Mouse (Mus musculus): ENCODE data around the gene Mrpl21.

Mrpl21 gene

DNA sequence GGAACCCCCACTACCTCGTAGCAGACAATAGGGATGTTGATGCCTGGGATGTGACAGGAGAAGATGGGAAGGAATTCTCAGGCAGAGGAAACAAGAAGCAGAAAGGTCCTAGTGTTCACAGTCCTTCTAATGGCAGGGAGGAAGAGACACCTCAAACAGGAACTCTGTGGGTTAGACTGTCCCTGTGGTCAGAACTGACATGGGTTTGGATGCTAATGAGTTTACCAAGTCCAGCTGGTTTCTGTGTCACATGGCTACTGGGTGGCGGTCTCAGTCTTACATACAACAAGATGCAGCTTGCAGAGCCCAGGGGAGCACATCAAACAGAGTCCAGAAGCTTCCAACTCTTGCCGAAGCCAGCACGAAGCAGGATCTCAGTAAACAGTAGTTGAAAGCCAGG, 21.3 kb downstream of the Mrpl21 start:
- no peak for DNase-seq

DNA sequence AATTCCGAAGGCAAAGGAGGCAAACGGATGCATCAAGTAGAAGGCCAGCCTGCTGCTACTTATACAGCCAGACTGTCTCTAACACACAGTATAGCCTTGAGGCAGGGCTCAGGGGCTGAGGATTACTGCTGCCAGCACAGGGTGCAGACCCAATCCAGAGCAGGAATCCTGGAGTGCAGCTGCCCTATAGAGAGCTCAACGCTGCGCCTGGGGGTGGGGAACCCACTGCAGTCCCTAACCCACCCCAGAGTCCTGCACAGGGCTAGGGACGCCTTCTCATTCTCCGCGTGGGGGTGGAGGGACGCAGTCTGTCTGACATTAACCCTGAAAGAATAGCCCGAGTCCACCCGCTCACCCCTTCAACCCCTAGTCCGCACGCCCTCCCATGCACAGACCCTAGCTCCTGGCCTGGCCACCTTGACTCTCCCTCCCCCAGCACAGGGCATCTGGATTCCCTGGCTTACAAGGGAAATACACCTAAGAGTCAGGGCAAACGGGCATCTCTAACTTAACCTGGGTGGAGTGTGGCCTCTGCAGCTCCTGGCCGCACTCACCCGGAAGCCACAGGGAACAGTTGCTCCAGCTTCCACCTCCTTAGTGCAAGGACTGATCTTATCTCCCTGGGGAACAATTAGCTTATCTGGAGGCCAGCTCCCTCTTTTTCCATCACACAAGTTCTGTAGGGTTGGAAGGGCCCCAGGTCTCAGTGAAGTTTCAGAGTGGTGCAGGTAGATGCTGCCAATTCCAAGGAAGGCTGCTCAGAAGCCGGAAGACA, 24.7 kb downstream of the Mrpl21 start:
- no peak for DNase-seq

DNA sequence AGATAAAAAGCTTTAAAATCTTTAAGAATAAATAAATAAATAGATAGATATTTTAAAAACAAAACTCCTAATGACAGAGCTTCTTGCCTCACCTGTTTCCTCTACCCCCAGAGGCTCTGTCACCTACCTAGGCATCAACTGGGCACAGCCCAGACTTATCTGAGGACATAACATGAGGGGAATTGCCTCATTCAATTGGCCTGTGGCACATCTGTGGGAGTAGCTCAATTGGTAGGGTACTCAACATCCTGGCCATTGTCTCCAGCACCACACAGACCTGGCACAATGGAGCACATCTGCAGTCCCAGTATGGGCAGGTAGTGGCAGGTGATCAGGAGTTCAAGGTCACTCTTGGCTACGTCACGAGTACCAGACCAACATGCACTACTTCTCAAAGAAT, 36.6 kb downstream of the Mrpl21 start:
- DNase-seq = no peak

DNA sequence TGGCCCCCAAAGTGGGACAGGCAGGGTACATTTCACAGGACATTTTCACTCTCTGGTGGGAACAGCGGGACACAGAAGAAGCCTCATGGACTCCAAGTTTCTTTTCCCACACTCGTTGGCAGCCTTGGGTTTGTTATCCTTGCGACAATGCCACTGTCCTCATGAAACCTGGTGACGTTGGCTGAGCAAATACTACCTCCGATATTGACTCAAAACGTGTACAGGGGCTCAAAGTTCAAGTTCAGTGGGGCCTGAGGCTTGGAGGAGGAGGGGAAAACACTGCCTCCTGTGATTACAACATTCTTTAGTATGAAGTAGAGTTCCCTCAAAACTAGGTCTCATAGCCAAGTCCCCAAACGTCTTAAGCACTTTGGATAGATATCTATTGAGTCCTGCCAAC, 37.4 kb downstream of the Mrpl21 start:
- no peak for DNase-seq

DNA sequence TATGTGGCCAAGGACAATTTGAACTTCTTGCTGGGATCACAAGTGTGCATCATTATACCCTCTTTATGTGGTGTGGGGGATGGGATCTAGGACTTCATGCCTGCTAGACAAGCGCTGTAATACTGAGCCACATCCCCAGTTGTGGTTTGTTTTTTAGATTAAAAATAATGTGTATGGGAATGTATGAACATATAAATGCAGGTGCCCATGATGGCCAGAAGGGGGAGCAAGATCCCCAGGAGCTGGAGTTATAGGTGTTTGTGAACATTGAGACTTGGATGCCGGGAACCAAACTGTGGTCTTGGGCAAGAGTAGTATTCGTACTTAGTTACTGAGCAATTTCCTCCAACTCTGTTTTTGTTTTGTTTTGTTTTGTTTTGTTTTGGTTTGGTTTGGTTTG, 38.1 kb downstream of the Mrpl21 start:
- DNase-seq = peak; percentile 28

DNA sequence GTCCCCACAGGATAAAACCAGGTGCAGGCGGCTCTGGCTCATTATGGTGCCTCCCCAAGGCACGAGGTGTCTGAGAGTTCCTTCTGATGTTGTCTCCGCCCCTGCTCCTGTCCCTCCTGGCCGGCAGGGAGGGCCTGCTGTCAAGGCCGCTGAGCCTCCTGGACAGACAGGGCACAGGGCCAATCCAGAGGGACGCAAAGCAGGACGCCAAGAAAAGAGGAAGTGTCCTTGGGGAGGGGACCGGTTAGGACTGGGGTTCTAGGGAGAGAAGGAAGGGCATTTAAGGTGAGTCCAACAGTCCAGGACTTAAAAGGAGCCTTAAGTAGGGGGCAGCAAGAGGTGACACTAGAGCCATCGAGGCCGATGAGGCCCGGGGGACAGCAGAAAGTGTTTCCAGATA, 38.9 kb downstream of the Mrpl21 start:
- peak; percentile 88 for DNase-seq

DNA sequence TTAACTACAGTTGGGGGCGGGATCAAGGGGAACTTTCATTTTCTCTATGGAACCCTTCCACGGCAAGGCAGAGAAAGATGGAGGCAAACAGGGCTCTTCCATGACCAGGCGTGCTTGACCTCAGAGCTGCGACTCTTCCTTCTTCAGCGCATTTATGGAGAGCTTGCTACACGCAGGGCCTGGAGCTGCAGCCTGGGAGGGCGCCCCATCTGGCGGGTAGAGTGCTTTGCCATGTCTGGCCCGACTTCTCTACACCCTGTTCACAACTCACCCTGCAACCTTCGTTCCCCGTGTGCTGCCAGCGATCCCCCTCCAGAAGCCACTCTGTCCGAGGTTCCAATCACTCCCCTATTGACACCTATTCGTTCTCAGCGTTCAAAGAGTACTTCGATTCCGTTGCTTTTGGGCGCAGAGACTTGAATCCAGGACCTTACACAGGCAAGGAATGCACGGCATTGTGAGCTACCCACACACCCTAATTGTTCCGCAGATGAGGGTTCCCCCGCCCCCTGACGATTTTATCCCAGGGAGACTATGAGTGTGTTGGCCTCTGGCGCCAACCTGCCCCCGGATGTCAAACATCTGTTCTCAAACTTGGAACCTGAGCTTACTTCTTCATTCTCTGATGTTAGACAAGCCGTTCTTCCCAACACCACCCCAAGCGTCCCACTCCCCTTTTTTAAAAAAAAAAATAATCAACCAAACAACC, 39.7 kb downstream of the Mrpl21 start, which contains the start of gene Cpt1a:
Gene Cpt1a (plus strand): TSS at position 74 of the 709 bp plus-strand sequence.
- DNase-seq = peak; percentile 59

DNA sequence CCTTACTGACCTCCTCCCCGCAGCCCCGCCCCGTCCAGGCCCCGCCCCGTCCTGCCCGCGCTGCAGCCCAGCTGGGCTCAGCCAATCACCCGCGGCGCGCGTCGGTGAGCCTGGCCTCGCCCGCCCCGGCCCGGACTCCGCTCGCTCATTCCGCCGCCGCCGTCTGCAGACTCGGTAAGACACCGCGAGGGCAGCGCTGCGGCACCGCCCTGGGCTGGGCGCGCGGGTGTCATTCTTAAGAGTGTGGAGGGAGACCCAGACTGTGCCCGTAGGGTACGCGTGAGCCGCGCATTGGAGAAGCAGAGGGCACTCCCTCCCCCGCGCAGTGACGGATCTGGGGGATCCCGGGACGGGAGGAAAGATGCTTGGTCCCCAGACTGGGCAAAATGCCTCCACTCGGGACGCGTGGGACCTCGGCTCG, 40.5 kb downstream of the Mrpl21 start:
- DNase-seq = peak; percentile 93

DNA sequence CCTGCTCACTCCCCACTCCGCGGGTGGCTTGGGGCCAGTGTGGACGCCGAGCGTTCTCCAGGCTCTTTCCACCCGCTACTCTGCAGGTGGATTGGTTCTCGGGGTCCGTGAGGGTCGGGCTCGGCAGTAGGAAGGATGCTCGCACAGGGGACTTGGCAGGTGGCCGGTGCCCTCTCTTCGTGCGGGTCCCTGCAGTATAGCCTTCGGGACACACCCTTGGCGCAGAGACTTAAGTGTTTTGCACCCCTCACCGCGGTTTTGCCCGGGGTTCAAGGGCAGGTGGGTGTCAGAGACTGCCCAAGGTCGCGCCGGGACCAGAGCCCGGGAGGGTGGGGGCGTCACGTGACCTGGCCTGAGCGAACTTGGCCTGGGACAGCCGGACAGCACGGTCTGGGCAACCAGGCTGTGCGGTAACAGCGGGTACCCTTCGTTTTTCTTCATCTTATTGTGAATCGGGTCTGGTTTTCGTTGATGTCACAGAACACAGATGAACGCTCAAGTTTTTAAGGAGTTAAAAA, 41.1 kb downstream of the Mrpl21 start:
- DNase-seq = peak; percentile 81

DNA sequence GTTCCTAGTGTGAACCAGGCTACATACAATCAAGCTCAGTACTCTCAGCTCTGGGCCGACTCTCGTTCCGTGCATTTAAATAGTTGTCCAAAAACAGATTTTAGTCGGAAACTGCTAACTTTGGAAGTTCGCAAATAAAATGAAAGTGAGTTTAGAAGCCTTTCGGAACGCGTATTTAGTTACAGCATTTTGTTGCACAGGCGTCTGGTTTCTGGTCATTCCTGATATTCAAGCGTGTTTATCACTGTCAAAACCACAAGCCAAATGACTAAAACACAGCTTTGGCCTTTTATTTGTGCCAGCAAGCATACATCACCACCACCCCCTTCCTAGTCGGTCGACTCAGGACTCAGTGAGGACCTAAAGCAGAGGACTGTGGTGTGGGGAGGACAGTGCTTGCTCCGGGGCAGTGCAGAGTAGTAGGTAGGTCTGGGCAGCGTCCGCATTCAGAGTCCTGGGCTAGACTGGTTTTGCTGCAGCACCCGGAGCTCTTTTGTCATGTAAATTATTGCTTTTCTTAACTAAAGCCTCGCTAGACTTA, 41.6 kb downstream of the Mrpl21 start:
- no peak for DNase-seq

DNA sequence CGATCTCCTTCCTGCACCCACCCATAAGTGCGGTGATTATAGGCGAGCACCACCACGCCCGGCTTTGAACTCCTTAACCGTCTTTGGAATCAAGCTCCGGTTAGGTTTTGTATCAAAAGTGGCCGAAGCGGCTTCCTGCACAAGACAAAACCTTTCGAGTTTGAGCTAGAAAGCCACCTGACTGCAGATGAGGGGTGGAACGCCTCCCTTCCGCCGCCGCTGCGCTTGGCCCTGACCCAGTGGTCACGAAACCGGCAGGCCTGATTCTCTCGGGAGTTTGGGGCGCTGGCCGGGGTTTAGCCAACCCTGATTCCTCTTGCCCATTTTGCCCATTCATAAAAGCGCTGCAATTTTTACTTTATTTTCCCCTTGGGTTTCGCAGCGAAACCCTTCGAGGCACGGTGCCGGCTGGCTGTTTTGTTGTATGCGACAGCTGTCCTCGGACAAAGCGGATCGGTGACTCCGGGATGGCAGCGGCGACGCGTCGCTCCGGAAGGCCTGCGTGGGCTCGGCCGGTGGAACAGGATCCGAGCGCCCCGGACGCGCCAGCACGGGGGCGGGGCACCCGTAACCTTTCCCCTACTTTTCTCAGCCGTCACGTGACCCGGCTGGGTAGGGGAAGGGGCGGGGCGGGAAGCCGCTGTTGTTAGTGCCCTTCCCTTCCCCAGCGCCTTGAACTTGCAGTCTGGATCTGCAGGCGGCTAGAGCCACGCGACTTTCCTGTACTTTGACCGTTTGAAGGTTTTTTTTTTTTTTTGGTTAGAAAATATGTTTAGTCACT, 42.4 kb downstream of the Mrpl21 start:
- DNase-seq = peak; percentile 96

DNA sequence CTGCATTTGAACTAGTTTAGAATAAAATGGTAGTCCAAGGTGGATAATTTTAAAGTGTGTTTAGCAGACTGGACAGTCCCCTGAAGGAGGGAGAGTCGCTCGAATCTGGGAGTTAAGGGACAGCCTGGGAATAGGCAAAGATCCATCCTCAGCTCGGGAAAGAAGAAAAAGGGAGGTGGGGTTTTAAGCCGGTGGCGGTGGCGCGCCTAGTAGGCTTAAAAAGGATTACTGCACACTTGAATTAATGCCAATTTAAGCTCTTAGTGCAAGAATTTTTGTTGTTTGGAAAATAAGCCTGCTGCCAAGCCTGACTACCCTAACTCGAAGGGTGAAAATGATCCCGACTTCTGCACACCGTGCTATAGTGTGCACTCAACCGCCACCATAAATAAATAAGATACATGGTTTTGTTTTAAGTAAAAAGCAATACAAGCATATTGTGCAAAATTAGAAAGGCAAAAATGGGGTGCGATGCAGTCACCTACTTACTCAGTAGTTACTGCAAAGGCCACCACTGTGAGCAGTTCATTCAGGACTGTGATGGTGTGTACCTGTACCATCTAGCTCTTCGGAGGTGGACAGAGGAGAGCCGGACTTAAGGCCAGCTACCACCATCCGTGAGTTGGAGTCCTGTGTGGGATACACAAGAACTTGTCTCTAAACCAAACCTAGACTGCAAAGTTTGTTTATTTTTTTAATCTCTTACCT, 43.2 kb downstream of the Mrpl21 start:
- DNase-seq = no peak

DNA sequence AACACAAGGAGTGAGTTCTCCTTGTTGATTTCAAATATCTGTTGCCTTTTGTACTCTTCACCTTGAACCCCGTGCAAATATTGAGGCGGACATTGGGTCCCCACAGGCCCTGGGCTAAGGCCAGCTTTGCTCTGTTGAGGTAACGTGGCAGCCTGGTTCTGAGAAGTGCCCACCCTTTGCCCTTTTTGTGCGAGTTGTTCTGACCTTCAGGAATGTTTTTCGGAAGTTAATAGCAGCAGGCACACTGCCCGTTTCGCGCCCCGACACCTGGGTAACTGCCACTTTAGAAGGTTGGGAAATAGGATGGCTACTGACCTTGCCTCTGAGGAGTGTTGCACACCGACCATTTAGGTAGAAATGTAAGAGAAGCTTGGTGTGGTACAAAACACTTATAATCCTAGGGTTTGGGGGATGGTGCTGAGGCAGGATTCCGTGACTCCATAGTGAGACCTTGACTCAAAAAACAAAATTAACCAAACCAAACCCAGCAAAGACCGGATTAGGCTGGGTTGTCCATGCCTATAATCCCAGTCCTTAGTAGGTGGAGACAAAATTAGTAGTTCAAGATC, 43.9 kb downstream of the Mrpl21 start:
- peak; percentile 31 for DNase-seq

DNA sequence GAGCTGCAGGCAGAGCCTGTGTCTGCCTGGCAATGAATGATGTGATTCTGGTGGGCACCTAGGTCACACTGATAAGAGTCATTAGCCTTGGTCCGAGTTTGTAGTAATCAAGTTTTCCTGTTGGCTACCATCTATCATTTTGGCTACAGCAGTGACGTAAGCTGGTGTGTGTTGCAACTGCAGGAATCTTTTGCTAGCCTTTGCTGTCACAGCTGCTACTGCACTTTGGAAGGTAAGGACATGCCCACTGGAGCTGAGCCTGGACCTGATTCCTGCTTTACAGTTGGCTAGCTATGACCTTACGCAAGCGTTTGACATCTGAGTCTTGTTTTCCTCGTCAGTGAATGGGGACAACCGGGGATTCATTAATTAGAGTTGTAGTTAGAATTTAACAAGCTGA, 50.5 kb downstream of the Mrpl21 start:
- no peak for DNase-seq

DNA sequence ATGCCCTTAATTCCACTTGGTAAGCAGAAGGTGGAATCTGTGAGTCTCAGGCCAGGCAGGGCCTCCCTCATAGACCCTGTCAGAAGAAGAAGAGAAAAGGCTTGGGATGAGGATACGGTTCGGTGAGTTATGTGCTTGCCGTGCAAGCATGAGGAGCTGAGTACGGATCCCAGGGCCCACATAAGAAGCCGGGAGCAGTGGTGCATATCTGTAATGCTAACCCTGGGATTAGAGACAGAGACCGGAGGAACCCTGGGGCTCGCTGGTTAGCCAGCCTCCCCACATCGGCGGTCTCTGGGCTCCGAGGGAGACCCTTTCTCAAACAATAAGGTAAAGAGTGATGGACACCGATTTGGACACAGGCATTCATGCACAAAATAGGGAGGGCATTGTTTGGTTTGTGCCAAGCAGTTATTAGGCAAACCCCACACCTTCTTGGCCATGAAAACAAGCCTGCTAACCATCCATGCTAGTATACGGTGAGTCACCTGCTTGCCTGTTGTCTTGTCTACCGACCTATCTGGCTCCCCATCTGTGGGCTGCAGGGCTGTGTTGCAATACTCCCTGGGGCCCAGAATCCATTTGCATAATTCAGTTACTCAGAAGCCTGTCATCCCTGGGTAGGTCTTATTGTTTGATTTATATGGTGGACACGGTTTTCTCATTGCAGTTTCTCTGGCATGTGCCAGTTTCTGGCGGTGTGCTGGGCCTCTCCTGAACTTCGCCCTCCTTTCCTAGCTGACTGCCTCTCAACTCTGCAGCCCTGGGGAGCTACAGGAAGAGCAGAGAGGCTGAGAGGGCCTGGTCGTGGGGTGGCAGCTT, 51.2 kb downstream of the Mrpl21 start:
- no peak for DNase-seq

DNA sequence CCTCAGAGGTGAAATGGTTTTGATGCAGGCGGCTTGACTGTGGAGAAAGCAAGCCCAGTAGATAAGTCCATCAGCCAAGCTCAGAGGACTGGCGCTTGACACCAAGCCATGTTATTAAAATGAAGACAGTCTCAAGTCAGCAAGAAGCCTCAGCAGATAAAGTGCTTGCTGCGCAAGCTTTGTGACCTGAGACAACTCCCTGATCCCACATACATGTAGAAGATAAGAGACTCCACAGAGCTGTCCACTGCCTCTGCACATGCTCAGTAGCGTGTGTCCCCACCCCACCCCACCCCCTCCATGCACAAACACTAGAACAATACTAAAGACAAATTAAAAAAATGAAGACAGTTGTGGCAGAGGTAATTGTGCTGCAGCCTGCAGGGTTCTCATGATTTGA, 51.8 kb downstream of the Mrpl21 start:
- DNase-seq = no peak

DNA sequence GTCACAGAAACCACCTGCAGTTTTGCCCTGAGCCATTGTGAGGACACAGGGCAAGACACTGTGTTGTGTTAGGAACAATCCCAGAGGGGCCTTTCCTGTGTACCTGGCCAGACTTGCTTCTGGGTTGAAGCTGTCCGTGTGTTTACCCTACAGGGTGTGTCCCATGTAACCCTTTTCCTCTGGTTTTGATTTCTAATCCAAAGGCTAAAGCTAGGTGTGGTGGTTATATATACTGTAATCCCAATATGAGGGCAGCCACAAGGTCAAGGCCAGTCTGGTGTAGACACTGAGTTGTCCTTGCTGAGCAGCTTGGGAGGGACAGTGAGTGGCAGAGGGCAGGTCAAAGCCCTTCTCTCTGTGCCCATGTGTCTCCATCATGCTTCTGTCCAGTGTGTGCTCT, 53.2 kb downstream of the Mrpl21 start:
- DNase-seq = no peak

DNA sequence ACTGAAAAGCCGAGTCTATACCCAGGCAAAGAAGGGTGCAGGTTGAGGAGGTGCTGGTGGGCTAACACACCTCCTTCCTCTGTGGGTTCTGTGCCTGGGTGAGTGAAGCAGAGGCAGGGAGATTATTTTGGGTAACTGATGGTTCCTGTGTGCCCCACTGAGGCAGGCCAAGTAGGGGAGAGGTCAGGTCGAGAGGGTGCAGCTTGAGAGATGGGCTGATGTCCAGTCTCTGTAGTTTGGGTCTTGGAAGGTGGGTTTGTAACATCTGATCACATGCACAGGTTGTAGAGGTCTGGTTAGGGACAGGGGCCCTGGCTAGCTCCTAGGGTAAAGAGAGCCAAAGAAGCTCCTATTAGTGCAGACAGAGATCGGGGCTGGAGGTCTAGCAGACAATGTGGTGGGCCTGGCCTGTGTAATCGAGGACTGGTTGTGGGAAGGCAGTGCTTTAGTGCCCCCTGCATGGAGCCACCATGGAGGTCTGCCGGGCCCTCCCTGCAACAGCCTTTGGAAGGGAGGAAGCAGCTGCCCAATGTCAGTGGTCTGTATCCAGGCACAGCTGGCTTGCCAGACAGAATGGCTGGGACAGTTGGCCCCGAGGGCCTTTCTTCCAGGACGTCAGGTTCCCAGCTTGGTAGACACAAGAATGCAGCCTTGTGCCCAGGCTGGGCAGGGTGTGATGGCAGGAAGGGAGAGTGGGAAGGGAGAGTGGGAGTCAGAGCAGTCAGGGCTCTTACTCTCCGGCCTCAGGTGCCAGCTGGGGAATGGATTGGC, 54.0 kb downstream of the Mrpl21 start:
- peak; percentile 24 for DNase-seq

DNA sequence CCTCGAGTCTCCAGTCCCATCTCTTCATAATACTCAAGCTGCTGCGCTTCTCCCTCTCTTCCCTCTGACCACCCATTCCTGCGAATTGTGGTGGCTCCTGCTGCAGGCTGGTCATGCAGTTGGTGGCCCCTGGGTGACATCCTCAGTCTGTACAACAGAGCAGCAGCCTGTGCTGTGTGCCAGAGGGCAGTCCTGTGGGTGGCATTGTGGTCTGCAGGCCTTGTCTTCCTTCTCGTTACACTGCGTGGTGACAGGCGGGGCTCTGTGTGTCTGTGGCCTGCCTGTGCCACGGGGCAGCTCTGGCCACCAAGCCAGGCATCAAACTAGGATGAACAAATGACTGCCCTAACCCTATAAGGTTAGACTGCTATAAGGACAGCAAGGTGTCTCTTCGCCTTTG, 56.5 kb downstream of the Mrpl21 start:
- no peak for DNase-seq

DNA sequence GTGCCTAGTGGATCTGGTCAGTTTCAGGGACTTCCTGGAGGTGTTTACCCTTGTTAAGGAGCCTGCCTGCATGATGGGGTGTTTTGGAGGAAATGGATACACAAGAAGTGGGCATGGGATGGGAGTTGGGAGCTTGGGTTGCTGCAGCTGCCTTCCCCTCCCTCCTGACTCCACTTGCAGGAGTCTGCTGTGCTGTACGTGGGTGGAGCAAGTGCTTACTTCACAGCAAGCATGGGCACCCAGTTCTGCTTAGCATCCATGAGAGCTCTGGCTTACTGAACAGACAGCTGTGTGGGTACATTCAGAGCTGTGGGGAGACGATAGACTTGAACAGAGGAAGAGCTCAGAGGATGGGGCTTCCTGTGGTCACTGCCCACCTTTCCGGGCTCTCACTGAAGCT, 58.3 kb downstream of the Mrpl21 start:
- DNase-seq = no peak

All from lung, postnatal 14 days (tissue).